Mouse (Mus musculus) liver, adult 2 months (tissue): ENCODE measurements around the gene Zdhhc7. TPM values are rescaled to one million over a fixed set of nuclear protein-coding genes. Genes with fewer than 3 reads are reported as not detected.

Experiments
- DNase-seq: peaks from one replicate; pipeline ENCODE4 v3.0.0-alpha.2; 2011; ENCODE audit warnings: low read depth, low spot score; ENCODE audit errors: extremely low read depth
- H3K27ac ChIP-seq: fragments of 200-500 bp; replicated peaks from 2 replicates; pipeline ENCODE4 v1.5.1; 2012; ENCODE audit warnings: low read depth, mild to moderate bottlenecking, control low read depth, inconsistent platforms, low read length; ENCODE audit not compliant: insufficient read depth
- H3K27me3 ChIP-seq: fragments of 200-500 bp; 2 replicates; pipeline ENCODE4 v1.6.1; 2012; ENCODE audit warnings: mild to moderate bottlenecking, moderate library complexity, low read length, inconsistent platforms; ENCODE audit not compliant: control insufficient read depth, insufficient read depth
- H3K36me3 ChIP-seq: fragments of 200-500 bp; 2 replicates; pipeline ENCODE4 v1.6.1; 2012; ENCODE audit warnings: low read length, inconsistent platforms; ENCODE audit not compliant: control insufficient read depth, insufficient read depth
- H3K4me1 ChIP-seq: fragments of 200-500 bp; 2 replicates; pipeline ENCODE4 v1.6.1; 2011; ENCODE audit warnings: low read length; ENCODE audit not compliant: control insufficient read depth, insufficient read depth
- H3K4me3 ChIP-seq: fragments of 200-500 bp; 2 replicates; pipeline ENCODE4 v1.5.1; 2011; ENCODE audit warnings: low read depth, mild to moderate bottlenecking, control low read depth, low read length, moderate library complexity; ENCODE audit not compliant: insufficient read depth
- H3K79me2 ChIP-seq: fragments of 200-500 bp; 2 replicates; pipeline ENCODE4 v1.6.1; 2012; ENCODE audit warnings: inconsistent platforms, mild to moderate bottlenecking, low read length, moderate library complexity; ENCODE audit not compliant: control insufficient read depth, insufficient read depth
- H3K9ac ChIP-seq: fragments of 200-500 bp; 2 replicates; pipeline ENCODE4 v1.6.1; 2012; ENCODE audit warnings: low read depth, mild to moderate bottlenecking, control low read depth, inconsistent platforms, low read length
- CTCF ChIP-seq: fragments of 200-500 bp; IDR thresholded peaks from 2 replicates; pipeline ENCODE4 v1.5.1; 2011; ENCODE audit warnings: low read depth, low read length, control low read depth
- POLR2A ChIP-seq: fragments of 200-500 bp; IDR thresholded peaks from 2 replicates; pipeline ENCODE4 v1.6.1; 2011; ENCODE audit warnings: low read length, control low read depth; ENCODE audit not compliant: insufficient read depth; ENCODE audit errors: extremely low read depth
- WGBS: fragments of 180-500 bp; shearing (Covaris S2); methylation state at CpG from one replicate; pipeline ENCODE4 v1.1.7; 2018; 5-methylcytosine and 5-hydroxymethylcytosine counted together
- polyA plus RNA-seq: library from polyadenylated mRNA; depleted of rRNA; stranded (reverse); fragments of >200 nt; gene quantifications from 2 replicates; pipeline ENCODE4 v1.2.3, GENCODE M21; 2012
- total RNA-seq: library from RNA; depleted of rRNA; stranded (reverse); fragments of >200 nt; gene quantifications from 2 replicates; pipeline ENCODE4 v1.2.3, GENCODE M21; 2014

Gene Zdhhc7
- total and polyA plus RNA-seq, 2 experiments = 9.6 to 25.4 TPM

- 83% methylated on average over 9 of the region's 9 CpGs for WGBS
- peaks cover 10% of the 10 kb centered on the region for H3K4me1 ChIP-seq
- no peaks in the 10 kb centered on the region for H3K27me3 ChIP-seq
- H3K79me2 ChIP-seq = peaks cover 23% of the 10 kb centered on the region; the same call in 1 of the 2 replicates
- H3K4me3 ChIP-seq = no peak overlapping the region
- DNase-seq = no peak
- no peak overlapping the region for H3K9ac ChIP-seq
- H3K27ac ChIP-seq = peak overlapping the region; percentile 72
- TF ChIP-seq POLR2A (no peak), CTCF (no peak)
- H3K36me3 ChIP-seq = no peaks in the 10 kb centered on the region
These were observed 2.6 kb upstream of the Zdhhc7 start for GRCm38 (mm10) chr8:120103916-120104315.

GRCm38 (mm10) chr8:120100388-120101067 lies 754 bp downstream of the Zdhhc7 start:
- WGBS = under 1% methylated on average over 23 of the region's 25 CpGs
- Histone ChIP-seq H3K36me3 (no peaks in the 10 kb centered on the region), H3K4me3 (peak overlapping the region; percentile 89), H3K27ac (peak overlapping the region; percentile 94), H3K27me3 (no peaks in the 10 kb centered on the region), H3K79me2 (peaks cover 40% of the 10 kb centered on the region), H3K9ac (peak overlapping the region; percentile 92), H3K4me1 (peaks cover 22% of the 10 kb centered on the region)
- DNase-seq = peak; percentile 54
- TF ChIP-seq POLR2A (no peak), CTCF (no peak)

- H3K36me3 ChIP-seq = peaks cover 9% of the 10 kb centered on the region
- no peak for TF ChIP-seq CTCF
- TF ChIP-seq POLR2A = no peak
- H3K9ac ChIP-seq = no peak overlapping the region
- H3K79me2 ChIP-seq = peaks cover 48% of the 10 kb centered on the region
- H3K4me3 ChIP-seq = no peak overlapping the region
- peaks cover 34% of the 10 kb centered on the region for H3K4me1 ChIP-seq
- 13% methylated on average over 2 of the region's 2 CpGs for WGBS
- H3K27ac ChIP-seq = peak overlapping the region; percentile 71
- H3K27me3 ChIP-seq = no peaks in the 10 kb centered on the region
- peak; percentile 92 for DNase-seq
These were observed 4.8 kb downstream of the Zdhhc7 start for GRCm38 (mm10) chr8:120096486-120096885.

- WGBS = 34% methylated on average over 10 of the region's 10 CpGs
- TF ChIP-seq CTCF (no peak), POLR2A (no peak)
- peaks cover 10% of the 10 kb centered on the region for H3K36me3 ChIP-seq
- no peak overlapping the region for H3K4me3 ChIP-seq
- DNase-seq = peak; percentile 71
- H3K4me1 ChIP-seq = peaks cover 34% of the 10 kb centered on the region
- H3K27ac ChIP-seq = peak overlapping the region; percentile 49
- 0 out of 2 replicates have a peak overlapping the region, but pooled peaks have one; percentile 28 for H3K9ac ChIP-seq
- H3K79me2 ChIP-seq = peaks cover 40% of the 10 kb centered on the region
- no peaks in the 10 kb centered on the region for H3K27me3 ChIP-seq
These were observed 6.5 kb downstream of the Zdhhc7 start for GRCm38 (mm10) chr8:120094801-120095200.

- TF ChIP-seq POLR2A (no peak), CTCF (no peak)
- DNase-seq = peak; percentile 59
- H3K27me3 ChIP-seq = no peaks in the 10 kb centered on the region
- H3K9ac ChIP-seq = no peak overlapping the region
- peaks cover 10% of the 10 kb centered on the region for H3K36me3 ChIP-seq
- peaks cover 34% of the 10 kb centered on the region for H3K4me1 ChIP-seq
- H3K27ac ChIP-seq = no peak overlapping the region
- 56% methylated on average over 3 of the region's 3 CpGs for WGBS
- H3K79me2 ChIP-seq = peaks cover 26% of the 10 kb centered on the region
- no peak overlapping the region for H3K4me3 ChIP-seq
These were observed 8.2 kb downstream of the Zdhhc7 start for GRCm38 (mm10) chr8:120093103-120093502.

GRCm38 (mm10) chr8:120091032-120091431 lies 10.2 kb downstream of the Zdhhc7 start:
- no peak overlapping the region for H3K4me3 ChIP-seq
- TF ChIP-seq POLR2A (no peak), CTCF (no peak)
- 94% methylated on average over 3 of the region's 3 CpGs for WGBS
- peaks cover 16% of the 10 kb centered on the region for H3K79me2 ChIP-seq
- peaks cover 27% of the 10 kb centered on the region for H3K4me1 ChIP-seq
- no peak overlapping the region for H3K9ac ChIP-seq
- no peak overlapping the region for H3K27ac ChIP-seq
- no peaks in the 10 kb centered on the region for H3K27me3 ChIP-seq
- no peak for DNase-seq
- H3K36me3 ChIP-seq = peaks cover 16% of the 10 kb centered on the region
